Mouse (Mus musculus) liver, embryonic 14.5 days (tissue): ENCODE results near the gene Cd163l1. TPM values are rescaled to one million over a fixed set of nuclear protein-coding genes. Genes with fewer than 3 reads are reported as not detected.
A peak's percentile ranks its signal among the peaks of the same experiment; 100 is the strongest.

Experiments
- ATAC-seq: fragments of 200-750 bp; cut with Nextera tagmentation; 2 replicates; pipeline ENCODE4 v1.8.0; 2017; ENCODE audit warnings: moderate number of reproducible peaks, mild to moderate bottlenecking, moderate library complexity; ENCODE audit not compliant: insufficient read depth
- DNase-seq, 3 experiments: peaks; one replicate each; pipeline ENCODE4 v3.0.0-alpha.2; 2012 to 2013; ENCODE audit warnings: low read depth in 3 of 3, low spot score in 3 of 3
- H3K27ac ChIP-seq: fragments of 300-500 bp; sonication (generic); 2 replicates; pipeline ENCODE4 v1.5.1; 2014; ENCODE audit warnings: moderate library complexity, mild to moderate bottlenecking, control low read depth, inconsistent platforms
- H3K27me3 ChIP-seq: fragments of 300-500 bp; sonication (generic); 2 replicates; pipeline ENCODE4 v1.6.1; 2014; ENCODE audit warnings: mild to moderate bottlenecking, low read length, moderate library complexity; ENCODE audit not compliant: control insufficient read depth, insufficient read depth
- H3K36me3 ChIP-seq: fragments of 300-500 bp; sonication (generic); replicated peaks from 2 replicates; pipeline ENCODE4 v1.6.1; 2014; ENCODE audit warnings: low read depth; ENCODE audit not compliant: control insufficient read depth, insufficient read depth
- H3K4me1 ChIP-seq, 2 experiments: fragments of 200-500 bp in 1 of 2; fragments of 300-500 bp in 1 of 2; sonication (generic) in 1 of 2; replicated peaks; 2 replicates each; pipeline ENCODE4 v1.6.1; 2012 to 2014; ENCODE audit warnings: antibody characterized with exemption in 1 of 2, inconsistent platforms in 1 of 2, low read length in 1 of 2; ENCODE audit not compliant: control insufficient read depth in 2 of 2, insufficient read depth in 2 of 2
- H3K4me2 ChIP-seq: fragments of 300-500 bp; sonication (generic); 2 replicates; pipeline ENCODE4 v1.6.1; 2014; ENCODE audit warnings: low read depth, mild to moderate bottlenecking, control low read depth, moderate library complexity
- H3K4me3 ChIP-seq, 2 experiments: fragments of 200-500 bp in 1 of 2; fragments of 300-500 bp in 1 of 2; sonication (generic) in 1 of 2; 2 replicates each; pipeline ENCODE4 v1.5.1; 2012 to 2014; ENCODE audit warnings: low read depth in 2 of 2, low read length in 2 of 2, mild to moderate bottlenecking in 2 of 2, control low read depth in 1 of 2, inconsistent platforms in 1 of 2, moderate library complexity in 1 of 2; ENCODE audit not compliant: insufficient read depth in 1 of 2
- H3K9ac ChIP-seq: fragments of 300-500 bp; sonication (generic); replicated peaks from 2 replicates; pipeline ENCODE4 v1.6.1; 2014; ENCODE audit warnings: mild to moderate bottlenecking, control low read depth, moderate library complexity
- H3K9me3 ChIP-seq: fragments of 300-500 bp; sonication (generic); 2 replicates; pipeline ENCODE4 v1.6.1; 2016; ENCODE audit warnings: low read length, mixed read lengths; ENCODE audit not compliant: control insufficient read depth
- CTCF ChIP-seq: IDR thresholded peaks from 2 replicates; pipeline ENCODE4 v1.5.1; 2016; ENCODE audit warnings: antibody characterized with exemption, low read depth, control low read depth
- EP300 ChIP-seq: IDR thresholded peaks from 2 replicates; pipeline ENCODE4 v1.6.1; 2016; ENCODE audit warnings: antibody characterized with exemption, low read depth
- WGBS: fragments of 180-500 bp; shearing (Covaris S2); extraction: QIAGEN DNeasy Blood & Tissue Kit; methylation state at CpG from one replicate; pipeline ENCODE4 v1.1.7; 2014; ENCODE audit not compliant: insufficient replicate concordance; 5-methylcytosine and 5-hydroxymethylcytosine counted together
- polyA plus RNA-seq, 2 experiments: library from polyadenylated mRNA; depleted of rRNA in 1 of 2; stranded (reverse) in 1 of 2; unstranded in 1 of 2; fragments of >200 nt; fragmentation: Nextera tagmentation in 1 of 2; extraction: Ambion mirVana in 1 of 2; gene quantifications; 2 replicates each; pipeline versions ENCODE4 v1.2.1 to v1.2.3; 2012 to 2014

Cd163l1 gene
- polyA plus RNA-seq, 2 experiments = 0.07 TPM; not detected in 1

DNA sequence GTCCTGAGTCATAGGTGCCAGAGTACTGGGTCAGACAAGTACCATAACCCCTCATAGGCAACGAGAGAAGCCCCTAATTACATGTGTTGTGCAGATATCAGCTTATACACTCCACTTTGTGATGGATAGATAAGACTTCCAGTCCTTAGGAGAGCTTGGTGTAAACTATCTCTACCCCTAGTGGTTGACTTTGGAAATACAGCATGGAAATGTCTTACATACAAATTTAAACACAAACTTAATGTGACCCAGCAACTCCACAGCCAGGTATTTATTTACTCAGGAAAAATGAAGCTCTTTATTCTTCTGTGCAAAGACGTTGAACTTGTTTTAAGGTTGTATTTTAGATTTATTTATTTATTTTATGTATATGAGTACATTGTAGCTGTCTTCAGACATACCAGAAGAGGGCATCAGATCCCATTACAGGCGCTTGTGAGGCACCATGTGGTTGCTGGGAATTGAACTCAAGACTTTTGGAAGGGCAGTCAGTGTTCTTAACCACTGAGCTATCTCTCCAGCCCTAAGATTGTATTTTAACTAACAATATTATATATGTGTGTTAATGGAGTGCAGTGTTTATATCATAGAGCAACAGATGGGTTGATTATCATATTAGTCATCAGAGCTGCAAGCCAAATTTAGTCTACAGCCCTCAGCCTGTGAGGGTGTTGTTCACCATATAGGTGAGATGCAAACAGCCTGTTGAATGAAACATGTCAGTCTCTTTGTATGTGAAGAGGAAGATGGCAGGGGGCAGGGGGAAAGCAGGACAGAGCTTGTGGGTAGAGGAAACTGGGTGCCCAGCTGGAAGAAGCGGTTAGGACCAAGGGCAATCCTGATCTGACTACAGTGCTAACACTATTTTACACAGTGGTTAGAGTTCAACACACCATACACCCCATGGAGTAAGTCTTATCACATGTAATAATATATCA is 29.4 kb upstream of the Cd163l1 start:
- Histone ChIP-seq H3K36me3 (no peaks in the 10 kb centered on the region), H3K4me3 (no peak overlapping the region), H3K4me1 (peaks cover 0 to 6% of the 10 kb centered on the region in 2 experiments; a peak in 2 of 4 replicates), H3K9me3 (no peaks in the 10 kb centered on the region), H3K4me2 (no peak overlapping the region), H3K27ac (no peak overlapping the region), H3K27me3 (no peaks in the 10 kb centered on the region), H3K9ac (no peak overlapping the region)
- WGBS = 37% methylated on average over 4 of the region's 4 CpGs
- TF ChIP-seq EP300 (no peak), CTCF (peak; percentile 51; the same call in 1 of the 2 replicates)
- DNase-seq (peak; percentile 34 to 43 (median 36)), ATAC-seq (peak; percentile 46; the same call in 1 of the 2 replicates)

- H3K9me3 ChIP-seq = no peaks in the 10 kb centered on the region
- ATAC-seq (no peak), DNase-seq (no peak)
- 59% methylated on average over 1 of the region's 1 CpGs for WGBS
- no peak for TF ChIP-seq CTCF
- no peak for TF ChIP-seq EP300
- no peaks in the 10 kb centered on the region for H3K27me3 ChIP-seq
- H3K27ac ChIP-seq = no peak overlapping the region
- no peaks in the 10 kb centered on the region for H3K36me3 ChIP-seq
- peaks cover 0 to 6% of the 10 kb centered on the region in 2 experiments; a peak in 2 of 4 replicates for H3K4me1 ChIP-seq
- H3K4me2 ChIP-seq = no peak overlapping the region
- no peak overlapping the region for H3K4me3 ChIP-seq
- H3K9ac ChIP-seq = no peak overlapping the region
These were observed 27.6 kb upstream of the Cd163l1 start for GRCm38 (mm10) chr7:140190435-140190834.

DNA sequence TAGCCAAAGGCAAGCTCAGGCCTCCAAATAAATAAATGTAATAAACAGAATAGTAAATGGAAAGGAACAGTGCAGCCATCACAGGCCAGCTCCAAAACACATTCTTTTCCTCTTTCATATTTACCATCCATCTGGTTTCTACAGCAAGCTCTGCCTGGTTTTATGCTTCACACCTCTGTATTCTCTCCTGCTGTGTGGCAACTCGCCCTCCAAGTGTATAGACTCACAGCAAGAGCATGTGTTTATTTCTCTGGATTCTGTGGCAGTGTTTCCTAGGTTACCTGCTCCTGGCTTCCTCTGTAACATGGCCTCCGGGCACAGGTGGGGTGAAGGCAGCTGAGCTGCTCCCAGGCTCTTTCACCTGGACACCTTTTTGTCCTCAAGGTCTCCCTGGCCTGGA is 25.6 kb upstream of the Cd163l1 start:
- no peak for ATAC-seq
- Histone ChIP-seq H3K4me2 (no peak overlapping the region), H3K9ac (no peak overlapping the region), H3K27me3 (no peaks in the 10 kb centered on the region), H3K9me3 (no peaks in the 10 kb centered on the region), H3K4me3 (no peak overlapping the region), H3K27ac (no peak overlapping the region), H3K4me1 (peaks cover 0 to 6% of the 10 kb centered on the region in 2 experiments; a peak in 2 of 4 replicates), H3K36me3 (no peaks in the 10 kb centered on the region)
- 33% methylated on average over 2 of the region's 2 CpGs for WGBS
- DNase-seq = no peak
- no peak for TF ChIP-seq EP300

DNA sequence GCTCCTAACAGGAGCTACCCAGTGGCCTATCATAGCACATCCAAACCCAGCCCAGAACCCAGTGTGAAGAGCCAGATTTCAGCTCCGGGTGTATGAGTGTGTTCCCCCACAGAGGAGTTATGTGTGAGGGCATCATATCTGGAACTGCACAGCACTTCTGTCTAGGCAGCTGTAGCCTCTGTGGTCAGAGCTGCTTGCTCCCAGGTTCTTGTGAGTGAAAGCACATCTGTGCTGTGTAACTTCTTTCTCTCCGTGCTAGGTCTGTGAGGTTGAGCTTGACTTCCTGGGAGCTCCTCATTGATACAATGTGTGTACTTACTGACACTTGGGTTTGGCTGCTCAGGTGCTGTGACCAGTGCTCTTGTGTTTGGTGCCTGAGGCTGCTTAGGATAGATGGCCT is 25.2 kb upstream of the Cd163l1 start:
- WGBS = 47% methylated on average over 2 of the region's 2 CpGs
- DNase-seq (no peak), ATAC-seq (no peak)
- Histone ChIP-seq H3K27me3 (no peaks in the 10 kb centered on the region), H3K4me1 (peaks cover 0 to 6% of the 10 kb centered on the region in 2 experiments; a peak in 2 of 4 replicates), H3K4me3 (no peak overlapping the region), H3K9me3 (no peaks in the 10 kb centered on the region), H3K27ac (no peak overlapping the region), H3K36me3 (no peaks in the 10 kb centered on the region), H3K4me2 (no peak overlapping the region), H3K9ac (no peak overlapping the region)
- TF ChIP-seq EP300 = no peak
- no peak for TF ChIP-seq CTCF

DNA sequence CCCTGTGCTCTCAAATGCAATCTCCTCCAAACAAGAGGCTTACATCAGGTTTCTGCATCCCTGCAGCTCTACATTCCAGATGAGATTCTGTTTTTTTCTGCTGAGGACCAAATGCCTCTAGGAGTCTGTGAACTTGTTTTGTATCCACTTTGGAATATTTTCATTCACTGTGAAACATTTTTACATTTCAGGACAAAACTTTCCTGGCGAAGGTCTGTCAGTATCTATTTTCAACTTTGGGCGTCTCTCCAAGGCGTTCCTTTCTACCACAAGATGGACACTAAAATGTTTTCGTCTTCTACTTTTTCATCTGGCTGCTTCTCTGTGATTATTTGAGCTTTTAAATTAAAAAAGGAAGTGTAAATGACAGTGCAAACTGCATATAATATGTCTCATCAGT is 24.0 kb upstream of the Cd163l1 start:
- 56% methylated on average over 4 of the region's 4 CpGs for WGBS
- DNase-seq (no peak), ATAC-seq (no peak)
- Histone ChIP-seq H3K27ac (no peak overlapping the region), H3K36me3 (no peaks in the 10 kb centered on the region), H3K4me1 (peaks cover 0 to 4% of the 10 kb centered on the region in 2 experiments; a peak in 2 of 4 replicates), H3K9me3 (no peaks in the 10 kb centered on the region), H3K4me3 (no peak overlapping the region), H3K27me3 (no peaks in the 10 kb centered on the region), H3K4me2 (no peak overlapping the region), H3K9ac (no peak overlapping the region)
- TF ChIP-seq EP300 (no peak), CTCF (no peak)
